9 mouse cellular contexts compared by ENCODE assay signal in genomic region chr7:12479525-12479924, GRCm38 (mm10). TPM values are rescaled to one million over a fixed set of nuclear protein-coding genes. Genes with fewer than 3 reads are reported as not detected.
DNase-seq lines count a peak whose midpoint lies in the region; ATAC-seq lines count a peak whose summit lies in the region.
"Had no signal": no experiment of that assay in that cellular context is flagged by ENCODE, and none has a peak within 500 bp of the region (broad histone marks: within the 10 kb centered on the region; RNA-seq: fewer than 3 reads in every experiment).

No protein-coding gene starts in this region.

- H3K4me1 ChIP-seq in megakaryocyte, embryonic 14.5 days: peaks cover 11% of the 10 kb centered on the region; the same call in 1 of the 2 replicates
- peaks cover 3% of the 10 kb centered on the region; the same call in 1 of the 2 replicates for H3K4me1 ChIP-seq in forebrain, embryonic 13.5 days
- H3K4me1 ChIP-seq in liver, embryonic 12.5 days: peaks cover 7% of the 10 kb centered on the region

- no peak overlapping the region for H3K27ac ChIP-seq in forebrain, embryonic 13.5 days
- no peak overlapping the region for H3K27ac ChIP-seq in liver, embryonic 12.5 days

- H3K9me3 ChIP-seq in megakaryocyte, embryonic 14.5 days: no peaks in the 10 kb centered on the region
- H3K9me3 ChIP-seq in forebrain, embryonic 13.5 days (replicated peaks): peaks cover 15% of the 10 kb centered on the region
- no peaks in the 10 kb centered on the region for H3K9me3 ChIP-seq in liver, embryonic 12.5 days (replicated peaks)

- H3K27me3 ChIP-seq in megakaryocyte, embryonic 14.5 days (replicated peaks): no peaks in the 10 kb centered on the region
- H3K27me3 ChIP-seq in forebrain, embryonic 13.5 days: no peaks in the 10 kb centered on the region
- no peaks in the 10 kb centered on the region for H3K27me3 ChIP-seq in liver, embryonic 12.5 days (replicated peaks)

- peak overlapping the region; percentile 99 for H3K4me3 ChIP-seq in megakaryocyte, embryonic 14.5 days (replicated peaks)
- peak overlapping the region; percentile 92 for H3K4me3 ChIP-seq in forebrain, embryonic 13.5 days
- peak overlapping the region; percentile 82 for H3K4me3 ChIP-seq in liver, embryonic 12.5 days

- no peak for ATAC-seq in megakaryocyte, adult 5-6 weeks (ENCODE audit: poor library complexity, severe bottlenecking)
- no peak for ATAC-seq in forebrain, embryonic 13.5 days
- no peak for ATAC-seq in liver, embryonic 12.5 days

- peak overlapping the region; percentile 96 for H3K9ac ChIP-seq in forebrain, embryonic 13.5 days
- 0 out of 2 replicates have a peak overlapping the region, but pooled peaks have one; percentile 79 for H3K9ac ChIP-seq in liver, embryonic 12.5 days

- peaks cover 43% of the 10 kb centered on the region for H3K36me3 ChIP-seq in megakaryocyte, embryonic 14.5 days (replicated peaks; ENCODE audit: low read length)
- peaks cover 44% of the 10 kb centered on the region for H3K36me3 ChIP-seq in forebrain, embryonic 13.5 days (ENCODE audit: poor library complexity, severe bottlenecking)
- peaks cover 44% of the 10 kb centered on the region for H3K36me3 ChIP-seq in liver, embryonic 12.5 days

- peak overlapping the region; percentile 65 for H3K4me2 ChIP-seq in forebrain, embryonic 13.5 days
- peak overlapping the region; percentile 79 for H3K4me2 ChIP-seq in liver, embryonic 12.5 days

- DNase-seq in urinary bladder, postnatal 25 days (ENCODE audit: low spot score): no peak
- DNase-seq in right cerebral cortex, postnatal 36 days (ENCODE audit: low spot score in 2 of 2): no peak
- DNase-seq in kidney, postnatal 10 days: no peak
- DNase-seq: adrenal gland, postnatal 10 days had no signal

- WGBS in forebrain, embryonic 13.5 days: 67% methylated on average over 4 of the region's 4 CpGs
- 56% methylated on average over 4 of the region's 4 CpGs for WGBS in liver, embryonic 12.5 days (ENCODE audit: insufficient replicate concordance)

RNA-seq across cellular contexts. Expression of gene Zfp606, which starts 1.4 kb away (rescaled TPM):
- 1.1 and 1.3 TPM in 2 replicates for polyA plus RNA-seq in megakaryocyte, embryonic 14.5 days (2012; ENCODE audit: insufficient read depth, low replicate concordance)
- total RNA-seq in megakaryocyte, adult 5-6 weeks (2015): 5.1 and 5.9 TPM in 2 replicates
- 4.6 and 5.2 TPM in 2 replicates for total RNA-seq in megakaryocyte, adult 5-6 weeks (2017)
- 48.8 and 50.7 TPM in 2 replicates for polyA plus RNA-seq in forebrain, embryonic 13.5 days (2015; fragmentation: Nextera tagmentation; extraction: Ambion mirVana)
- 5.7 and 5.9 TPM in 2 replicates for polyA plus RNA-seq in liver, embryonic 12.5 days (2016; fragmentation: Nextera tagmentation; extraction: Ambion mirVana)

RNA-seq across cellular contexts. Expression of gene 2900092C05Rik, which starts 32.8 kb away (rescaled TPM):
- not detected in 2 replicates for polyA plus RNA-seq in megakaryocyte, embryonic 14.5 days (2012; ENCODE audit: insufficient read depth, low replicate concordance)
- not detected in 2 replicates for total RNA-seq in megakaryocyte, adult 5-6 weeks (2015)
- not detected in 2 replicates for total RNA-seq in megakaryocyte, adult 5-6 weeks (2017)
- polyA plus RNA-seq in forebrain, embryonic 13.5 days (2015; fragmentation: Nextera tagmentation; extraction: Ambion mirVana): not detected in 2 replicates
- polyA plus RNA-seq in liver, embryonic 12.5 days (2016; fragmentation: Nextera tagmentation; extraction: Ambion mirVana): not detected in 2 replicates
- total RNA-seq: adrenal gland, postnatal 10 days; left cerebral cortex, postnatal 36 days had no signal

RNA-seq across cellular contexts. Expression of gene Zfp551, which starts 57.0 kb away (rescaled TPM):
- not detected in 2 replicates for polyA plus RNA-seq in megakaryocyte, embryonic 14.5 days (2012; ENCODE audit: insufficient read depth, low replicate concordance)
- not detected in 2 replicates for total RNA-seq in megakaryocyte, adult 5-6 weeks (2015)
- total RNA-seq in megakaryocyte, adult 5-6 weeks (2017): 0.07 and 0.41 TPM in 2 replicates
- polyA plus RNA-seq in forebrain, embryonic 13.5 days (2015; fragmentation: Nextera tagmentation; extraction: Ambion mirVana): 5.5 and 6.9 TPM in 2 replicates
- 0.91 and 1.2 TPM in 2 replicates for polyA plus RNA-seq in liver, embryonic 12.5 days (2016; fragmentation: Nextera tagmentation; extraction: Ambion mirVana)
